Mouse (Mus musculus): ENCODE measurements around the gene Gm20897. TPM values are rescaled to one million over a fixed set of nuclear protein-coding genes. Genes with fewer than 3 reads are reported as not detected.
"Not testable (repeated sequence)": the region's sequence is repeated elsewhere in the genome, so short reads cannot be mapped to it uniquely, and the experiment has no call there.

The Gm20897 gene
- polyA plus RNA-seq (2012): not detected in 2 replicates

- not testable (repeated sequence) for TF ChIP-seq GATA1 (IDR thresholded peaks at IDR 0.05; ENCODE audit: low read length)
These were observed at the start of gene Gm20897 for GRCm38 (mm10) chrY:38502138-38502537. Gene Gm20897, minus strand, starts transcription at chrY:38502238.

Other genes with a start within 250 kb of the Gm20897 start
- gene Gm21732, start 73.5 kb upstream of the Gm20897 start, polyA plus RNA-seq (2012): not detected in 2 replicates

All from G1E-ER4 (cell line).